Mouse (Mus musculus) erythroid progenitor cell, adult 5-6 weeks (primary cell): ENCODE results near the gene Pgr15l. TPM values are rescaled to one million over a fixed set of nuclear protein-coding genes. Genes with fewer than 3 reads are reported as not detected.

Experiments used
- ATAC-seq: replicated peaks from 2 replicates; pipeline ENCODE4 v1.8.0; 2016; ENCODE audit warnings: moderate number of reproducible peaks, mild to moderate bottlenecking, moderate TSS enrichment, inconsistent platforms; ENCODE audit not compliant: poor library complexity, low FRiP score, severe bottlenecking
- total RNA-seq, 2 experiments: library from RNA; stranded (forward) in 1 of 2; stranded (reverse) in 1 of 2; fragments of 150-400 nt in 1 of 2; fragments of 186-747, 209-891 nt in 1 of 2; gene quantifications; 2 replicates each; pipeline versions ENCODE4 v1.2.3 to v1.2.4; 2015 to 2017; ENCODE audit warnings: low replicate concordance in 2 of 2

The Pgr15l gene
- total RNA-seq (2015; ENCODE audit: low replicate concordance) (not detected in 2 replicates), total RNA-seq (2017; ENCODE audit: low replicate concordance) (not detected in 2 replicates)

- ATAC-seq: no peak
Measured at GRCm38 (mm10) chrX:97072369-97072768, at the start of gene Pgr15l. TSS of gene Pgr15l (plus strand) at chrX:97072596.

- ATAC-seq: no peak
Measured at GRCm38 (mm10) chrX:97027540-97027939, 44.9 kb upstream of the Pgr15l start.

- no peak for ATAC-seq
Measured at GRCm38 (mm10) chrX:97069816-97070215, 2.6 kb upstream of the Pgr15l start.
